Mouse (Mus musculus): ENCODE data around the gene Arhgap11a. TPM values are rescaled to one million over a fixed set of nuclear protein-coding genes. Genes with fewer than 3 reads are reported as not detected.

The Arhgap11a gene
- polyA plus RNA-seq, 1 experiment = 36.6 TPM

- WGBS = 0% methylated on average over 2 of the region's 2 CpGs
- Histone ChIP-seq H3K4me3 (replicated peaks; ENCODE audit: control insufficient read depth, low read depth, low read length) (no peak overlapping the region), H3K4me1 (ENCODE audit: control insufficient read depth, insufficient read depth, low read length) (no peaks in the 10 kb centered on the region; the same call in 1 of the 2 replicates), H3K27ac (ENCODE audit: control insufficient read depth, insufficient read depth, low read depth, low read length, poor library complexity) (no peak overlapping the region)
- TF ChIP-seq CTCF (IDR thresholded peaks at IDR 0.05; ENCODE audit: control insufficient read depth, insufficient read depth, low read length) = peak; percentile 67
- no peak for TF ChIP-seq POLR2A (IDR thresholded peaks at IDR 0.05; ENCODE audit: borderline replicate concordance, control insufficient read depth, low read depth, low read length)
Measured at GRCm38 (mm10) chr2:113823909-113824308, 24.6 kb downstream of the Arhgap11a start.

- H3K4me3 ChIP-seq (replicated peaks; ENCODE audit: control insufficient read depth, low read depth, low read length) = no peak overlapping the region
- 96% methylated on average over 8 of the region's 8 CpGs for WGBS
- H3K27ac ChIP-seq (ENCODE audit: control insufficient read depth, insufficient read depth, low read depth, low read length, poor library complexity) = no peak overlapping the region
- no peaks in the 10 kb centered on the region; the same call in 1 of the 2 replicates for H3K4me1 ChIP-seq (ENCODE audit: control insufficient read depth, insufficient read depth, low read length)
- TF ChIP-seq CTCF (IDR thresholded peaks at IDR 0.05; ENCODE audit: control insufficient read depth, insufficient read depth, low read length) (no peak), POLR2A (IDR thresholded peaks at IDR 0.05; ENCODE audit: borderline replicate concordance, control insufficient read depth, low read depth, low read length) (no peak)
Measured at GRCm38 (mm10) chr2:113822367-113822766, 26.1 kb downstream of the Arhgap11a start.

- 82% methylated on average over 12 of the region's 12 CpGs for WGBS
- Histone ChIP-seq H3K27ac (ENCODE audit: control insufficient read depth, insufficient read depth, low read depth, low read length, poor library complexity) (no peak overlapping the region), H3K4me1 (ENCODE audit: control insufficient read depth, insufficient read depth, low read length) (no peaks in the 10 kb centered on the region; the same call in 1 of the 2 replicates), H3K4me3 (replicated peaks; ENCODE audit: control insufficient read depth, low read depth, low read length) (no peak overlapping the region)
- TF ChIP-seq POLR2A (IDR thresholded peaks at IDR 0.05; ENCODE audit: borderline replicate concordance, control insufficient read depth, low read depth, low read length) (no peak), CTCF (IDR thresholded peaks at IDR 0.05; ENCODE audit: control insufficient read depth, insufficient read depth, low read length) (no peak)
Measured at GRCm38 (mm10) chr2:113821176-113821734, 27.2 kb downstream of the Arhgap11a start.

GRCm38 (mm10) chr2:113820117-113820516 is 28.3 kb downstream of the Arhgap11a start:
- no peak overlapping the region for H3K27ac ChIP-seq (ENCODE audit: control insufficient read depth, insufficient read depth, low read depth, low read length, poor library complexity)
- TF ChIP-seq CTCF (IDR thresholded peaks at IDR 0.05; ENCODE audit: control insufficient read depth, insufficient read depth, low read length) (no peak), POLR2A (IDR thresholded peaks at IDR 0.05; ENCODE audit: borderline replicate concordance, control insufficient read depth, low read depth, low read length) (no peak)
- WGBS = 70% methylated on average over 15 of the region's 15 CpGs
- H3K4me1 ChIP-seq (ENCODE audit: control insufficient read depth, insufficient read depth, low read length) = no peaks in the 10 kb centered on the region; the same call in 1 of the 2 replicates
- H3K4me3 ChIP-seq (replicated peaks; ENCODE audit: control insufficient read depth, low read depth, low read length) = no peak overlapping the region

DNA sequence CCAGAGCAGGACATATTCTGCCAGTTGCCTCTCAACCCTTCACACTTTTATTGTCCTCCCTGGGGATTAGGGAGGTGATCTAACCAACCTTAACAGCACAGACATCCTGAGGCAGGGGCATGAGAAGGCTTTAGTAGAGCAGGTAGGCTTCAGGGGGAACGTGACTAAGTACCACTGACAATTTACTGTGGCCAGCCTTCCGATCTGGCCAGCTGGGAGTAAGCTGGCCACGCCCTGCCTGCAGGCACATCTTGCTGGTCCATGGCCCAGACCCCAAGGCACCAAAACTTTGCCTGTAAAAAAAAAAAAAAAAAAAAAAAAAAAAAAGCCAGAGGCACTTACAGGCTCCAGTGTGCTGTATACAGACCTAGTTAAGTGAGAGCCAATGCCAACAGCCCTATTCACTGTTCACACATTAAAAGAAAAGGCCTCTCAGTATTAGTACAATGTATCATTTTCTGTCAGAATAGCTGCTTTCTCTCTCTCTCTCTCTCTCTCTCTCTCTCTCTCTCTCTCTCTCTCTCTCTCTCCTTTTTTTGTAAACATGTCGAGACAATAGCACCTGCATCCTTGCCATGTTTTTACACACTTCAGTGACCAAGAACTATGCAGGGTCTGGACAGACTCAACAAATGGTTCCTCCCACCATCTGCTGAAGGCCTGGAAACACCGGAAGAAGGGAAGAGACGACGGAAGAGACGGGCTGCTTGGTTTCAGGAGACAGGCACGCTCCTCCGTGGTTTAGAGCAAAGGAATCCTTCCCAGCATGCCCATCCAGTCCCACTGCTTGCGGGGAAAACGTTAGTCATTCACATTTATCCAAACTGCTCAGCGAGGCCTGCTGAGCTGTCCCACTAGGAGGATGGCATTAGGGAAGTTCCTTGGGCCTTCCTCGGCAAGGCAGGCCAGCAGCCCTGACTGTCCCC is 30.5 kb downstream of the Arhgap11a start:
- no peak overlapping the region for H3K27ac ChIP-seq (ENCODE audit: control insufficient read depth, insufficient read depth, low read depth, low read length, poor library complexity)
- no peaks in the 10 kb centered on the region; the same call in 1 of the 2 replicates for H3K4me1 ChIP-seq (ENCODE audit: control insufficient read depth, insufficient read depth, low read length)
- no peak overlapping the region for H3K4me3 ChIP-seq (replicated peaks; ENCODE audit: control insufficient read depth, low read depth, low read length)
- 79% methylated on average over 14 of the region's 14 CpGs for WGBS
- TF ChIP-seq POLR2A (IDR thresholded peaks at IDR 0.05; ENCODE audit: borderline replicate concordance, control insufficient read depth, low read depth, low read length) (no peak), CTCF (IDR thresholded peaks at IDR 0.05; ENCODE audit: control insufficient read depth, insufficient read depth, low read length) (no peak)

DNA sequence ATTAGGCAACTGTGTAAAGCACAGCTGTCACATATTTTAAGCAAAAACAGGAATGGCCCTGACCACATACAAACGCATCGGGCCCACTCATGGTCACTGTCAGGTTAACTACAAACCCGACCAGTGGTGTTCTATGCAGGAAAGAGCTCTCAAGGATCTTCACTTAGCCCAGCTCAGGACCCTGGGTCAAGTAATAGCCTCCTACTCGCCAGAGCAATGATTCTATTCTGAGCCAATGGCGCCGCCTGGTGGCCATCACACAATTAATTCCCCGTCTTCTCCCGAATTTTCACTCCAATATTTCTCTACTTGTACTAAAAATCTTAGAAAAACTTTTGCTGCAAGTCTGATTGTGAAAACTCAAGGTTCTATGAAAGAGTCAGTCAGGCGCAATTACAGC is 40.8 kb downstream of the Arhgap11a start:
- no peaks in the 10 kb centered on the region for H3K4me1 ChIP-seq (ENCODE audit: control insufficient read depth, insufficient read depth, low read length)
- no peak overlapping the region for H3K4me3 ChIP-seq (replicated peaks; ENCODE audit: control insufficient read depth, low read depth, low read length)
- WGBS = 22% methylated on average over 9 of the region's 9 CpGs
- TF ChIP-seq POLR2A (IDR thresholded peaks at IDR 0.05; ENCODE audit: borderline replicate concordance, control insufficient read depth, low read depth, low read length) (no peak), CTCF (IDR thresholded peaks at IDR 0.05; ENCODE audit: control insufficient read depth, insufficient read depth, low read length) (peak; percentile 41)
- no peak overlapping the region for H3K27ac ChIP-seq (ENCODE audit: control insufficient read depth, insufficient read depth, low read depth, low read length, poor library complexity)

- 80% methylated on average over 10 of the region's 10 CpGs for WGBS
- no peak overlapping the region for H3K4me3 ChIP-seq (replicated peaks; ENCODE audit: control insufficient read depth, low read depth, low read length)
- TF ChIP-seq POLR2A (IDR thresholded peaks at IDR 0.05; ENCODE audit: borderline replicate concordance, control insufficient read depth, low read depth, low read length) (no peak), CTCF (IDR thresholded peaks at IDR 0.05; ENCODE audit: control insufficient read depth, insufficient read depth, low read length) (no peak)
- H3K27ac ChIP-seq (ENCODE audit: control insufficient read depth, insufficient read depth, low read depth, low read length, poor library complexity) = no peak overlapping the region
- H3K4me1 ChIP-seq (ENCODE audit: control insufficient read depth, insufficient read depth, low read length) = no peaks in the 10 kb centered on the region
Measured at GRCm38 (mm10) chr2:113806851-113807577, 41.4 kb downstream of the Arhgap11a start.

DNA sequence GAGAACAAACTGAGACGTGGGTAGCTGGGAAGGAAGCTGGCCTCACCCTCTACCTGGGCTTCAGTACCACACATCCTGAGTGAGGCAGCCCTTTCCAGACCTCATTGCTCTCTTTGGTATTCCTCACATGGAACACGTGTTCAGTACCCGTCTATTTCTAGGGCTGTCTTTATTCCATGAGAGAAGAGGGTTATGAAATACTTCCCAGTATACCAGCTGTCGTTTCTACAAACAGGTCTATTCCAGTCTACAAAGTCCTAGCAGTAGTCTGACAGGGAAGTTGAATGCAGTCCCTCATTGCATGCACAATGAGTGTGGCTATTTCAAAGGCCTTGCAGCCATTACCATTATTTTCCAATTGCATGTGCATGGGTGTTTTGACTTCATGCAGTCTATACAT is 42.7 kb downstream of the Arhgap11a start:
- no peak for TF ChIP-seq POLR2A (IDR thresholded peaks at IDR 0.05; ENCODE audit: borderline replicate concordance, control insufficient read depth, low read depth, low read length)
- TF ChIP-seq CTCF (IDR thresholded peaks at IDR 0.05; ENCODE audit: control insufficient read depth, insufficient read depth, low read length) = no peak
- Histone ChIP-seq H3K4me3 (replicated peaks; ENCODE audit: control insufficient read depth, low read depth, low read length) (no peak overlapping the region), H3K4me1 (ENCODE audit: control insufficient read depth, insufficient read depth, low read length) (no peaks in the 10 kb centered on the region), H3K27ac (ENCODE audit: control insufficient read depth, insufficient read depth, low read depth, low read length, poor library complexity) (no peak overlapping the region)
- WGBS = 50% methylated on average over 4 of the region's 4 CpGs
